Mouse (Mus musculus): ENCODE measurements at regions not wholly inside any gene's neighbourhood (a gene's known extent, or its start where the extent isn't known, plus 50 kb on each side); places are given as distances from the start of the nearest gene placed in this dataset.
A peak's percentile ranks its signal among the peaks of the same experiment; 100 is the strongest.

- no peak for DNase-seq (ENCODE audit: low spot score in 2 of 2)
Measured at GRCm38 (mm10) chr9:78881307-78881790, 266.0 kb downstream of the Cd109 start.

- DNase-seq (ENCODE audit: low spot score in 2 of 2) = no peak
Measured at GRCm38 (mm10) chr9:78903211-78903610, 287.9 kb downstream of the Cd109 start.

- DNase-seq (ENCODE audit: low spot score in 2 of 2) = no peak
Measured at GRCm38 (mm10) chr9:78917336-78917735, 302.0 kb downstream of the Cd109 start.

- no peak for DNase-seq (ENCODE audit: low spot score in 2 of 2)
Measured at GRCm38 (mm10) chr9:78925977-78926593, 310.7 kb downstream of the Cd109 start.

- no peak for DNase-seq (ENCODE audit: low spot score in 2 of 2)
Measured at GRCm38 (mm10) chr9:78941648-78942047, 326.3 kb downstream of the Cd109 start.

GRCm38 (mm10) chr9:78964813-78965212 lies 349.5 kb downstream of the Cd109 start:
- DNase-seq (ENCODE audit: low spot score in 2 of 2) = no peak

- DNase-seq (ENCODE audit: low spot score in 2 of 2) = no peak
Measured at GRCm38 (mm10) chr9:78965226-78965950, 350.0 kb downstream of the Cd109 start.

GRCm38 (mm10) chr9:78971731-78972130 lies 356.4 kb downstream of the Cd109 start:
- no peak for DNase-seq (ENCODE audit: low spot score in 2 of 2)

- peak; percentile 45 to 49 for DNase-seq (ENCODE audit: low spot score in 2 of 2)
Measured at GRCm38 (mm10) chr9:78983734-78984133, 368.4 kb downstream of the Cd109 start.

GRCm38 (mm10) chr9:78985184-78985864 lies 370.0 kb downstream of the Cd109 start:
- no peak for DNase-seq (ENCODE audit: low spot score in 2 of 2)

- no peak for DNase-seq (ENCODE audit: low spot score in 2 of 2)
Measured at GRCm38 (mm10) chr9:78991310-78991709, 376.0 kb downstream of the Cd109 start.

GRCm38 (mm10) chr9:79001081-79001480 lies 385.7 kb downstream of the Cd109 start:
- DNase-seq (ENCODE audit: low spot score in 2 of 2) = no peak

- no peak for DNase-seq (ENCODE audit: low spot score in 2 of 2)
Measured at GRCm38 (mm10) chr9:79001930-79002329, 386.6 kb downstream of the Cd109 start.

GRCm38 (mm10) chr9:79004296-79004980 lies 389.1 kb downstream of the Cd109 start:
- peak; percentile 58 to 74 for DNase-seq (ENCODE audit: low spot score in 2 of 2)

GRCm38 (mm10) chr9:79022291-79022690 lies 406.9 kb downstream of the Cd109 start:
- no peak for DNase-seq (ENCODE audit: low spot score in 2 of 2)

GRCm38 (mm10) chr9:79028234-79028633 lies 412.9 kb downstream of the Cd109 start:
- no peak for DNase-seq (ENCODE audit: low spot score in 2 of 2)

GRCm38 (mm10) chr9:79029456-79029855 lies 414.1 kb downstream of the Cd109 start:
- no peak for DNase-seq (ENCODE audit: low spot score in 2 of 2)

GRCm38 (mm10) chr9:79035677-79036076 lies 420.3 kb downstream of the Cd109 start:
- DNase-seq (ENCODE audit: low spot score in 2 of 2) = no peak

- no peak for DNase-seq (ENCODE audit: low spot score in 2 of 2)
Measured at GRCm38 (mm10) chr9:79037054-79037453, 421.7 kb downstream of the Cd109 start.

GRCm38 (mm10) chr9:79038971-79039370 lies 423.6 kb downstream of the Cd109 start:
- no peak for DNase-seq (ENCODE audit: low spot score in 2 of 2)

- DNase-seq (ENCODE audit: low spot score in 2 of 2) = no peak
Measured at GRCm38 (mm10) chr9:79044344-79044743, 429.0 kb downstream of the Cd109 start.

GRCm38 (mm10) chr9:79045314-79045713 lies 430.0 kb downstream of the Cd109 start:
- DNase-seq (ENCODE audit: low spot score in 2 of 2) = no peak

Measured in layer of hippocampus, adult 8-10 months (tissue).